Mouse (Mus musculus): ENCODE data around the gene Zfp772.

- TF ChIP-seq POLR2A (IDR thresholded peaks at IDR 0.05; ENCODE audit: control insufficient read depth, extremely low read depth, insufficient read depth, low read length, poor library complexity): no peak
- no peak for TF ChIP-seq CTCF (IDR thresholded peaks at IDR 0.05; ENCODE audit: borderline replicate concordance, control insufficient read depth, extremely low read depth, insufficient read depth, low read length, poor library complexity)
Measured at GRCm38 (mm10) chr7:7185897-7186296, 23.9 kb downstream of the Zfp772 start.

Data from thymus, adult 2 months (tissue).